Comparison of ENCODE assay signal across 24 mouse cellular contexts in the genomic region with DNA sequence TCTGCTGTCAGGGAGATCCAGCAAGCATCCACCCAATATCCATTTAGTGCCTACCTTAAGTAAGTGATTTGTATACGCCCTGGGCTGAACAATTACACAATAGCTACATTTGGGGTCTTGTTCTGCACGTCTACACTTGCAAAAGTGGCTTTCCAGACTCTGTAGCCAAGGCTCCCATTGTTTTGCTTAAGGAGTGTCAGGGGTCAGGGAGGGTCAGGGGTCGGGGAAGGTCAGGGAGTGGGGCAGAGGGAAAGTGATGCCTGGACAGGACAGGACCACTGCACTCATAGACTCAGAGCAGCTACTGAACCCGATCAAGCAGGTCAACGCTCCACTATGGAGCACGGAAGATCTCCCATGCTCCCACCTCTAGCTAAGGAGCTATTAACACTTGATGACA.
"Had no signal": no experiment of that assay in that cellular context is flagged by ENCODE, and none has a peak within 500 bp of the region (broad histone marks: within the 10 kb centered on the region; RNA-seq: fewer than 3 reads in every experiment).

No protein-coding gene starts in this region.

- H3K27me3 ChIP-seq: heart, embryonic 12.5 days; hindbrain, embryonic 12.5 days; limb, embryonic 12.5 days; liver, embryonic 13.5 days had no signal

- H3K4me3 ChIP-seq: gastrocnemius, adult 2 months; heart, embryonic 10.5 days; heart, embryonic 12.5 days; hindbrain, embryonic 12.5 days; layer of hippocampus, adult 2 months; left cerebral cortex, adult 2 months; limb, embryonic 10.5 days; limb, embryonic 12.5 days; liver, embryonic 13.5 days had no signal

- H3K36me3 ChIP-seq: heart, embryonic 10.5 days; heart, embryonic 12.5 days; hindbrain, embryonic 12.5 days; limb, embryonic 10.5 days; limb, embryonic 12.5 days; liver, embryonic 13.5 days had no signal

- ATAC-seq: hindbrain, embryonic 16.5 days; intestine, embryonic 16.5 days had no signal

- H3K4me1 ChIP-seq: hindbrain, embryonic 12.5 days; limb, embryonic 12.5 days; liver, embryonic 13.5 days had no signal

- H3K4me2 ChIP-seq: heart, embryonic 12.5 days; hindbrain, embryonic 12.5 days; hindbrain, embryonic 14.5 days; limb, embryonic 12.5 days; liver, embryonic 11.5 days; liver, embryonic 13.5 days had no signal

- H3K9ac ChIP-seq: heart, embryonic 12.5 days; hindbrain, embryonic 12.5 days; hindbrain, embryonic 14.5 days; limb, embryonic 12.5 days; liver, embryonic 13.5 days had no signal

- H3K27ac ChIP-seq: gastrocnemius, adult 2 months; heart, embryonic 10.5 days; hindbrain, embryonic 12.5 days; hindbrain, embryonic 14.5 days; layer of hippocampus, adult 2 months; left cerebral cortex, adult 2 months; limb, embryonic 10.5 days; limb, embryonic 12.5 days; liver, embryonic 13.5 days had no signal

- H3K9me3 ChIP-seq: heart, embryonic 10.5 days; heart, embryonic 12.5 days; hindbrain, embryonic 12.5 days; limb, embryonic 10.5 days; limb, embryonic 12.5 days; liver, embryonic 13.5 days had no signal

- DNase-seq: gastrocnemius, adult 2 months; gastrocnemius, postnatal 10 days; gastrocnemius, postnatal 25 days; heart, adult 18-20 months; heart, postnatal 14 days; heart, postnatal 36 days; kidney, adult 18-20 months; kidney, adult 8-10 months; kidney, postnatal 10 days; kidney, postnatal 25 days; kidney, postnatal 4 days; liver; liver, embryonic 13.5 days had no signal
